Mouse (Mus musculus): ENCODE results near the gene Fancc.
A peak's percentile ranks its signal among the peaks of the same experiment; 100 is the strongest.
"Not testable (repeated sequence)": the region's sequence is repeated elsewhere in the genome, so short reads cannot be mapped to it uniquely, and the experiment has no call there.

Gene Fancc

DNA sequence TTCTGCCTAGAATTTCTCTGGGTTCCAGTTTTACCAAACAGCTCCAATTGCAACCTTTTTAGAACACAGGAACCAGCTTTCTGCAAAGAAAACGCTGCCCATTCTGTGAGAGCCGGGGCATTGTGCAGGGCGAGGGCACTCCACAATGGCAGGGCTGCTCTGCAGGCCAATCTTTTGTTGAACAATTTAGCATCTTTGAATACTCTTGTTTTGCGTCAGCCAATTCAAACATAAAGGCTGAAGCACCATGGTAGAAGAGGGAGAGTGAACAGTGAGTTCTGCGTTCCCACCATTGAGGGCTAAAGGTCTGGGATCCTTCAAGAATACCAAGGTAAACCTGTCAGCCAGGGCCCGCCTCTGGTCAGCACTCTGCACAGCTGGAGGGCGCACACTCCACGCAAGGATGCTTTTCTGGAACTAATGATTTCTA is 17.9 kb upstream of the Fancc start:
- DNase-seq = no peak

DNA sequence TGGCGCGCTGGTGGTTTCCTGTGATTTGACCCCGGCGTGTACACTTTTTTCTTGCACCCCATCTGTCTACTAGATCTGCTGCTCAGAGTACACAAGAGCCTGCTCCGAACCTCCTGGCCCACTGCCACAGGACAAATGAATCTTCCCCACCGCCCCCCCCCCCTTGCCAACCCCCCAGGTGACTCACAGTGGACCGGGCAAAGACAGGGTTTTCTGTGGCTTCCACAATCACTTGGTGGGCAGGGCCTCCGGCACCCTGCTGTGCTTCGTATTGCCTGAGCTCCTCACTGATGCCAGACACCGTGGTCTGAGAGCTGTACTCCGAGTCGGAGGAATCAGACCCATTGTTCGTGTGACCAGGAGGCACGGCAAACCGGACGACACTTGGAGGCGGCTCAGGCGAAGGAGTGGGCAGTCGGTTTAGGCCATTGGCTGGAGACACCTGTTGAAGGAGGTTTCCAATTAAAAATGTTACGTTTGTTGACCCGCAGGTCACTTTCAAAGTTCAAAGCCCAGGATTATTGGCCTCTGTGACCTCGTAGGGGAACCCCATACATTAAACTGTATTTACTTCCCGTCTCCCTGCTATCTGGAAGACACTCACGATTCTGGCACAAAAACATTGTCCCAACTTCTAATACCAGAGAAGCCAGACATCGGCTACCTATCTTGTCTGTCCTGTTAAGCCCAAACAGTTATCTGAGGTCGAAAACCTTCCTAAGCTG is 16.5 kb upstream of the Fancc start:
- DNase-seq = peak; percentile 33

DNA sequence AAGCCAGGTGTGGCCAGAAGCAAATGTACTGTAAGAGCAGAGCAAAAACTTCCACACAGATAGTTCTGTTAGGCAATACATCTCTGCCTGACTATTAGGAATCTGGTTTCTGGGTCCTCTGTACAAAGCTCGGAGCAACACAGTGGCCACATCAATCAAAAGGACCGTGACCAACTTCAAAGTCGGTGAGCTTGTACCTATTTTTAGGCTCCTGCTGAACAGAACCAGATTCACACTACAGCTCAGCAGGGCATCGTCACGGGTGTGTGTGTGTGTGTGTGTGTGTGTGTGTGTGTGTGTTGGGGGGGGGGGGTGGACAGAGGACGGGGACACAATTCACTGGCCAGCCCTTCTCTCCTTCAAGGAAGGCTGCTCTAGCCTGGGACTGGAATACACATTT is 15.3 kb upstream of the Fancc start:
- no peak for DNase-seq

DNA sequence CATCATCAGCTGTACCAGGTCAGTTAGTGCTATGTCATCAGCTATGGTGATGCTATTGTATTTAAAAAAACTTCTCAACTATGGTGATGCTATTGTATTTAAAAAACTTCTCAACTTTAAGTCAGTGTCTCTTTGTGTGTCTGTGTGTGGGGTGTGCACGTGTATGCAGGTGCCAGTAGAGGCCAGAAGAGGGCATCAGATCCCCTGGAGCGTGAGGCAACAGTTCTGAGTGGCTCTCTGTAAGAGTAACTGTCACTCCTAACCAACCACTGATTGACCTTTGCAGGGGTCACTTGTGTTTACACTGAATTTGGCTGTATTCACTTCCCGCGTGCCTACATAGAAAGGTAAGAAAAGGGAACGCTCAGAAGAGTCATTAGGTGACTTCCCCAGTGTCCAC is 10.7 kb upstream of the Fancc start:
- no peak for DNase-seq

DNA sequence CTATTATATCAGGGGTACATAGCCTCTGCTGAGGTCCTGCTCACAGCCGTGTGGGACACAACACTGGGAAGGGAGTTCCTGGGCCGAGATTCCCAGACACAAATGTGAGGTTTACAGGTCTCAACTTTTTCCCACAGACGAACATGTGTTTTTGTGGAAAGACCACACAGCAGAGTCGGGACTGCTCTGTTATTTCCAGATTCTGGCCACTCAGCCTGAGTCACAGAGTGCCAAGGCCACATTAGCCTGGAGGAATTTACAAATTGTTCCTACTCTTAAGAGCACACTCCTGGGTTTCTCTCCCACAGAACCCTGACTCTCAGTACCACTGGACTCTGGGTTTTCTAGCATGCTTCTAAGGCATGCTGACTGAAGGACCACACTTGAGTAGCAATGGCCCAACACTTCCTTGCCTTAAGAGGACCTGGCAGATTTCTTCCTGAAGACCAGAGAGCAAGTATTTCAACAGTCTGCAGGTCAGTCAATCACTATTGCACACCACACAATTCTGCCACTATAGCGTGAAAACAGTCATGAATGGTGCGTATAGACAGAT is 10.0 kb upstream of the Fancc start:
- DNase-seq = no peak

GRCm38 (mm10) chr13:63506364-63506763 is 9.3 kb upstream of the Fancc start:
- no peak for DNase-seq

DNA sequence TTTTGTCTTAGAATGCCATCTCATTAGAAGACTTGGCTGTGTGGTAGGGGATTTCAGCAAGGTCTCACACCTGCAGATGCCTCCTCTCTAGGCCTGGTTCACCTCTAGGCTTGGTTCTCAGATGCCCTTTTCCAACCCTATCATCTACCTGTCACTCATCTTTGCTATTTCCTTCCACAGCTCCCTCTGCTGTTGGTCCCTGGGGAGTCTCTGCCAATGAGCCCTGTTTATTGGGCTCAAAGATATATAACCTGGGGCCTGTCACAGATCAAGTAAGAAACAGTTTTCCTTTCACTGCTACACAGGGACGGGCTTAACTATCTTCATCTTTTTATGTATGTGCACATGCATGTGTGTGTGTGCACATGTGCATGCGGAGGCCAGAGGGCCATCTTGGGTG is 5.3 kb upstream of the Fancc start:
- no peak for DNase-seq

DNA sequence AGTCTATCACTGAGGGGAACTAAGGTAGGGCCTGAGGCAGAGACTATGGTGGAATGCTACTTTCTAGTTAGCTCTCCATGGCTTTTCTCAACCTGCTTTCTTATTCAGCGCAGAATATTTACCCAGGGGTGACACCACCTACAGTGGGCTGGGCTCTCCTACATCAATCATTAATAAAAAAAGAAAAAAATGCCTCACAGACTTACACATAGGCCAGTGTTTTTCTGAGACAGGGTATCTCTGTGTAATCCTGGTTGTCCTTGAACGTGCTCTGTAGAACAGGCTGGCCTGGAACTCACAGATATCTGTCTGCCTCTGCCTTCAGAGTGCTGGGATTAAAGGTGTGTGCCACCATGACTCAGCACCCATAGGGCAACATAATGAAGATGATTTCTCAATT is 2.4 kb upstream of the Fancc start:
- DNase-seq = no peak

DNA sequence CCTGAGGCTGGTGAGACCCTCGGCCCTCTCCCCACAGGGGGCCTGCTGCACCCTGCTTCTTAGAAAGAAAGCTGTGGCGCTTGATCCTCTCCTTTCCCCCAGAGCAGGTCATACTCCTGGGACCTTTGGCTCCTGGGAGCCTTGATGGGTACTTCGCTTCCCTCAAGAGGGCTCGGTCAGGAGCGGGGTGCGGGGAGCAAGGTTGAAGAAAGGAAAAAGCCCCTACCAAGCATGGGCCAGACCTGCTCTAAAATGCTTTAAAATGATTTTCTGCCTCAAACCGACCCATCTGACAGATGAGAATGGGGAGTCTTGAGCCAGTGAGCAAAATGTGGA is 9.4 kb downstream of the Fancc start:
- DNase-seq = no peak

DNA sequence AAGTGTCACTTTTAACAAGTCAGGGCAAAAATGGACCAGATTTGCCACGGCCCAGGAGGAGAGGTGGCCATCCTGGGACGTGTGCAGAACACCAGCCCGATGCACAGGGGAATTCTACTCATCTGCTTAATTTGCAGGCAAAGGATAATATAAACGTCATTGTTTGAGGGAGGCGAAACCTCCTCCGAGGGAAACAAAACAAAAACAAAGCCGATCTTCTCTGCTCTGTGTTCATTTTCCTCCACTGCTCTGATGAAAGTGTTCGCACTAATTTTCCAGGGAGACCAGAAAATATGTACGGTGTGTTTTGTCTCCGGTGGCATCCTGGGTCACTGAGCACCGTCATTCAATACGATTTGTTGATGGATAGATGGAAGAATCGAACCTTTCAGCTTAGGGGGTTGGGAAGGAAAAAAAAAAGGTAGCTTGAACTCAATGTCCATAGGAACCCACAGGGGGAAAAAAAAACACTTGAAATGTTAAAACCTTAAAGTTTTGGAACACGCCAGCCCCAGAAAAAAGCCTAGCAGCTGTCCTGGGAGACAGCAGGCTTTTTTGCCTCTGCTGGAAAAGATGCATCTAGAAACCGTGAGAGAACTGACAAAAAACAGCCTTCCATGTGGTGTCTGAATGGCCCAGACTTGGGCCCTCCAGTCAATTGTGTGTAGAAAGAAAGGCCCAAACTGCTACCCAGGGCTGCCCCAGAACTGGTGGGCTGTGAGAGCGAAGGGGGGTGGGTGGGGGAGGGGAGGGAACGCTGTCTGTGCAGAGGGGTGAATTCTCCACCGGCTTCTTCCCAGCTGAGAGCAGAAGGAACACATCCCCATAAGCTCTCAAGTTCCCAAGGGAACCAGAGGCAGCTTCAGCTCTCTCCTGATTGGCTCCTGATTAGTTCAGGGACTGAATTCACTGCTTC is 10.0 kb downstream of the Fancc start:
- no peak for DNase-seq

DNA sequence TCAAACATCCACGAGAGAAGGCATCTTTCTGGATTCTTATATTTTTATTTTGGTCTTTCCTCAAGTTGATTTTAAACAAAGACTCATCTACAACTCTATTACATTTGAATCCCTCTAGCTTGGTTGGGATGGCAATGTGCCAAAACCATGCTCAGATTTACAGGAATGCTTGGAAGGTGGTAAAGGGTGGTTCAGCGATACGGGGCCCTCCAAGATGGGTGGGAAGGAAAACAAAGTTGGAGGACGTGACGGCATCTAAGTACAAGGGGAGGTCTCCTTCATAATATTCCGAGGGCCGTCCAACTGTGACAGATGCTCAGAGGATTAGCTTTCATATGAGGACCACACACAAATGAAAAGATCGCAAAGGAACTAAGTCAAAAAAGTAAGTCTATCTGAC is 21.7 kb downstream of the Fancc start:
- DNase-seq = peak; percentile 27

GRCm38 (mm10) chr13:63452898-63453297 is 44.2 kb downstream of the Fancc start:
- no peak for DNase-seq

DNA sequence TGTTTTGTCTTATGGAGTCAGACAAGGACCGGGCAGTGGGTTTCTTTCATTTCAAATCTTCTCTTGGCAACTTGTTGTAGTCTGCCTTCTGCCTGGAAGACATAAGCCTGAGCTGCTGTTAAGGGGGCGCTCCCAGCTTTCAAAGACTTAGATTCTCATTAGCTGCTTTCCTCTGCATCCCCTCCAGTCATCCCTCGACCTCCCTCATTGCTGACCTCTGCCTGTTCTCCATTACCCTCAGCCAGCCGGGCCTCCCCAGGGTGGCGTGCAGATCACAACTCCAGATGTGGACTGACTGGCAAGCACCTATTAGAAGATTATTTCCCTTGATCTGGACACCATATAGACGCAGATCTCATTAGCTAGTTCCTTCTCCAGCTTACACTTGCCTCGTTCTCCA is 45.9 kb downstream of the Fancc start:
- DNase-seq = no peak

GRCm38 (mm10) chr13:63445419-63445818 is 51.7 kb downstream of the Fancc start:
- no peak for DNase-seq

GRCm38 (mm10) chr13:63432759-63433158 is 64.3 kb downstream of the Fancc start:
- peak; percentile 30 for DNase-seq

DNA sequence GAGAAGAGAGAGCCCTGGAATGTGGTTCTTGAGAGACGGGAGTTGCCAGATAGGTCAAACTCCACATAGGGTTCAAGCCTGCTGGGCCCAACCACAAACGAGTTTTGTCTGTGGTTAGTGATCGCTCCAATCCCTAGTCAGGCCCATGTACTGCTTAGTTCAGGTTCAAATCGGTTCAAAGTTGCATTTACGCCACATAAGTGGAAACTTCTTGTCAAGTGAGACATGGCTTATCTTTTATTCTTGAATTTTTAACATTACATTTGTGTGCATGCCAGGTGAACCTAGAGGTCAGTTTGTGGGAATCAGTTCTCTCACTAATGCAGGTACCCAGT is 65.3 kb downstream of the Fancc start:
- no peak for DNase-seq

- peak; percentile 98 for DNase-seq
Measured at GRCm38 (mm10) chr13:63431030-63431856, 65.8 kb downstream of the Fancc start.

GRCm38 (mm10) chr13:63430681-63431029 is 66.4 kb downstream of the Fancc start:
- DNase-seq = no peak

DNA sequence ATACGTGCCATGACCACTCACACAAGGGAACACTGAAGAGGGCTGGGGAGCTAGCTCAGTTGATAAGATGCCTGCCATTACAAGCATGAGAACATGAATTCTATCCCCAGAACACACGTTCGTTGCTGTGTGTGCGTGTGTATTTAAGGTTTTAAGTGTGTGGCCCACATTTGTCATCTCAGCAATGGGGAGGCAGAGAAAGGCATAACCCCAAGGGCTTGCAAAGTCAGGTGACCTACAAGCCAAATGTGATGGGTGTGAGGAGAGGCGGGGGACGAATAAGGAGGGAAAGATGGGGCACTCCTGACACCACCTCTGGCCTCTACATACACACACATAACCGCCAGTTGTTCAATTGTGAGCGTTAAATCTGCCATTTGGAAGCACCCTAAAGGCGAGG is 66.9 kb downstream of the Fancc start:
- no peak for DNase-seq

GRCm38 (mm10) chr13:63428211-63428610 is 68.9 kb downstream of the Fancc start:
- DNase-seq = not testable (repeated sequence)

- DNase-seq = no peak
Measured at GRCm38 (mm10) chr13:63423060-63423459, 74.0 kb downstream of the Fancc start.

DNA sequence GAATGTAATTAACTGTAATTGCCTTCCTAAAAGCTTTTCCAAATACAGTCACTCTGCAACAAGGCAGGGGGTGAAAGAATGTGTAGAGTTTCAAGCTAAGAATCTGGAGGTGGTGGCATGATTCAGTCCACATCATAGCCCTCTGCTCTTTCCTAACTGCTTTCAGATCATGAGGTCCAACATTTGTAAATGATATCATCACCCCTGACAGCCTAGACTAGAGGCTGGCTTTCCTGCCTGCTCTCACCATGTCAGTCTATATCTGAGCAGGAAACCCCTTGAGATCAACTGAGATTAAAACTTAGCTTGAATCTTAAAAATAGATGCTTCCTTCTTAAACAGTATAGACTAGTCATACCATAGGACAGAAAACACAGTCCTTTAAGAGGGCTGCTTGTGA is 75.9 kb downstream of the Fancc start:
- DNase-seq = no peak

DNA sequence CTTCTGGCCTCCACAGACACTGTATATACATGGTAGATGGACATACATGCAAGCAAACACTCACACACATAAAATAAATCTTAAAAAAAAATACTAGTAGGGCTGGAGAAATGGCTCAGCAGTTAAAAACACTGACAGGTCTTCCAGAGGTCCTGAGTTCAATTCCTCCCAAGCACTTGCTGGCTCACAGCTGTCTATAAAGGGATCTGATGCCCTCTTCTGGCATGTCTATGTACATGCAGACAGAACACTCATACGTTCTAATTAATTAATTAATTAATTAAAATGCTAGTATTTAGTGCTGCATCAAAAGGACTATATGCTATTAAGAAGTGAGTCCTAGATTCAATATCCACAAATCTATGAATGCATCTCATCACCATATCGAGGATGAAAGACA is 78.9 kb downstream of the Fancc start:
- no peak for DNase-seq

Measured in kidney, postnatal 10 days (tissue).